Mouse (Mus musculus): ENCODE measurements at regions not wholly inside any gene's neighbourhood (a gene's known extent, or its start where the extent isn't known, plus 50 kb on each side); places are given as distances from the start of the nearest gene placed in this dataset.
A peak's percentile ranks its signal among the peaks of the same experiment; 100 is the strongest.
"Not testable (repeated sequence)": the region's sequence is repeated elsewhere in the genome, so short reads cannot be mapped to it uniquely, and the experiment has no call there.

- WGBS: 7% methylated on average over 11 of the region's 39 CpGs
- not testable (repeated sequence) for H3K9me3 ChIP-seq (replicated peaks; ENCODE audit: control insufficient read depth, low read length, poor library complexity, severe bottlenecking); H3K36me3 ChIP-seq (ENCODE audit: control insufficient read depth, insufficient read depth, low read length); H3K27me3 ChIP-seq (ENCODE audit: control insufficient read depth, insufficient read depth, low read depth, low read length); H3K9ac ChIP-seq (ENCODE audit: low read depth, low read length); H3K4me1 ChIP-seq (ENCODE audit: control insufficient read depth, insufficient read depth, low read length); H3K27ac ChIP-seq (ENCODE audit: low read length)
- Histone ChIP-seq H3K4me2 (ENCODE audit: low read length) (peak overlapping the region; percentile 21; the same call in 1 of the 2 replicates), H3K4me3 (ENCODE audit: low read depth, low read length) (peak overlapping the region; percentile 31)
- ATAC-seq: 0 out of 2 replicates have a peak, but pooled peaks have one; percentile 62
These were observed 367.0 kb upstream of the Ywhaq start for GRCm38 (mm10) chr12:21784403-21784802.

- not testable (repeated sequence) for H3K4me1 ChIP-seq (ENCODE audit: control insufficient read depth, insufficient read depth, low read length); H3K4me3 ChIP-seq (ENCODE audit: low read depth, low read length); H3K9ac ChIP-seq (ENCODE audit: low read depth, low read length); H3K27ac ChIP-seq (ENCODE audit: low read length); H3K4me2 ChIP-seq (ENCODE audit: low read length); H3K36me3 ChIP-seq (ENCODE audit: control insufficient read depth, insufficient read depth, low read length); H3K9me3 ChIP-seq (replicated peaks; ENCODE audit: control insufficient read depth, low read length, poor library complexity, severe bottlenecking); ATAC-seq; H3K27me3 ChIP-seq (ENCODE audit: control insufficient read depth, insufficient read depth, low read depth, low read length)
- WGBS: 9% methylated on average over 7 of the region's 45 CpGs
These were observed 361.3 kb upstream of the Ywhaq start for GRCm38 (mm10) chr12:21778717-21779116.

GRCm38 (mm10) chr12:21778308-21778707 lies 360.9 kb upstream of the Ywhaq start:
- not testable (repeated sequence) for H3K4me2 ChIP-seq (ENCODE audit: low read length); H3K36me3 ChIP-seq (ENCODE audit: control insufficient read depth, insufficient read depth, low read length)

GRCm38 (mm10) chr12:21767717-21768116 lies 350.3 kb upstream of the Ywhaq start:
- 61% methylated on average over 2 of the region's 2 CpGs for WGBS
- H3K27me3 ChIP-seq (ENCODE audit: control insufficient read depth, insufficient read depth, low read depth, low read length); H3K4me3 ChIP-seq (ENCODE audit: low read depth, low read length); H3K27ac ChIP-seq (ENCODE audit: low read length); H3K9ac ChIP-seq (ENCODE audit: low read depth, low read length); ATAC-seq; H3K4me2 ChIP-seq (ENCODE audit: low read length); H3K36me3 ChIP-seq (ENCODE audit: control insufficient read depth, insufficient read depth, low read length); H3K9me3 ChIP-seq (replicated peaks; ENCODE audit: control insufficient read depth, low read length, poor library complexity, severe bottlenecking); H3K4me1 ChIP-seq (ENCODE audit: control insufficient read depth, insufficient read depth, low read length): not testable (repeated sequence)

More at GRCm38 (mm10) chr12:21778308-21778707, 360.9 kb upstream of the Ywhaq start:
- not testable (repeated sequence) for H3K4me3 ChIP-seq (ENCODE audit: low read depth, low read length); H3K9me3 ChIP-seq (replicated peaks; ENCODE audit: control insufficient read depth, low read length, poor library complexity, severe bottlenecking); ATAC-seq; H3K27ac ChIP-seq (ENCODE audit: low read length); H3K27me3 ChIP-seq (ENCODE audit: control insufficient read depth, insufficient read depth, low read depth, low read length); H3K9ac ChIP-seq (ENCODE audit: low read depth, low read length); H3K4me1 ChIP-seq (ENCODE audit: control insufficient read depth, insufficient read depth, low read length)
- WGBS: 27% methylated on average over 38 of the region's 50 CpGs
